Mouse (Mus musculus) CH12.LX (cell line): ENCODE data around the gene Taf11.

Source experiments
- CTCF ChIP-seq, 2 experiments: IDR thresholded peaks in 1 of 2; conservative IDR thresholded peaks in 1 of 2; 2 replicates each; pipeline ENCODE4 v1.5.1; 2011 to 2012; ENCODE audit warnings: low read depth in 2 of 2, low read length in 2 of 2, improper control_type of control experiment in 1 of 2, inconsistent platforms in 1 of 2, mild to moderate bottlenecking in 1 of 2, moderate library complexity in 1 of 2
- ELF1 ChIP-seq: IDR thresholded peaks from 2 replicates; pipeline ENCODE4 v1.6.1; 2014; ENCODE audit warnings: low read depth, mild to moderate bottlenecking, inconsistent platforms, low read length, improper control_type of control experiment
- MAZ ChIP-seq: IDR thresholded peaks from 2 replicates; pipeline ENCODE4 v1.6.1; 2012; ENCODE audit warnings: low read depth, mild to moderate bottlenecking, inconsistent platforms, low read length, improper control_type of control experiment, moderate library complexity
- POLR2A ChIP-seq: IDR thresholded peaks from 2 replicates; pipeline ENCODE4 v1.6.1; 2011; ENCODE audit warnings: low read depth, mild to moderate bottlenecking, improper control_type of control experiment, low read length

- TF ChIP-seq ELF1 (no peak), MAZ (no peak), POLR2A (no peak), CTCF (conservative IDR thresholded peaks at IDR 0.05 in 1 of 2, IDR thresholded peaks at IDR 0.05 in 1 of 2; ENCODE audit: low read depth in 2 of 2, low read length in 2 of 2) (no peak)
Measured at GRCm38 (mm10) chr17:27911371-27911770, 1.7 kb upstream of the Taf11 start.
